In the genomic region with DNA sequence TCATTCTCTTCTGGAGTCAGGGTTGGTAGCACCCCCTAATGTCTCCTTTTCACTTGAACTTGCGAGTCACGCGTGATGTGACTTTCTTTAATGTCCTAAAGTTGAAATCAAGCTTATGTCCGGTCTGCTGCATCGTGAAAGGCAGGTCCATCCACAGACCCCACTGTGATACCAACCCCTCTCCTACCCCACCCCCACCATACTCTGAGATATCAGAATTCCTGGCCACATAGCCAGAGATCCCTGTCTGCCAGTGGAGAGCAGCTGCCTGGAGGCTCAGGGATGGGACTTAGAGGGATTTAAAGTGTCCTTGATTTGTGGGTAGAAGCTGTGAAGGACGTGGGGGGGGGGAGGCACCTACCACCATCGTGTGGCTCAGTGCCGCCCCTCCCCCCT, we compare ENCODE assay signal across 7 mouse cellular contexts. TPM values are rescaled to one million over a fixed set of nuclear protein-coding genes. Genes with fewer than 3 reads are reported as not detected.
DNase-seq lines count a peak whose midpoint lies in the region; ATAC-seq lines count a peak whose summit lies in the region.

Gene Susd3, minus strand, starts transcription at position 240 of the 396 bp plus-strand sequence.

- 13% methylated on average over 7 of the region's 8 CpGs for WGBS in lung, embryonic 16.5 days
- 22% methylated on average over 8 of the region's 8 CpGs for WGBS in forebrain, embryonic 14.5 days
- 12% methylated on average over 7 of the region's 8 CpGs for WGBS in liver, embryonic 16.5 days (ENCODE audit: insufficient replicate concordance)
- 24% methylated on average over 7 of the region's 8 CpGs for WGBS in stomach, embryonic 15.5 days

- ATAC-seq in lung, embryonic 16.5 days (ENCODE audit: low read depth) = no peak
- no peak for ATAC-seq in forebrain, embryonic 14.5 days
- no peak for ATAC-seq in liver, embryonic 16.5 days (ENCODE audit: low read depth)
- no peak for ATAC-seq in stomach, embryonic 15.5 days (ENCODE audit: insufficient read depth, low FRiP score, low read depth)

- H3K27me3 ChIP-seq in lung, embryonic 16.5 days (ENCODE audit: control insufficient read depth, insufficient read depth, low read depth, low read length) = peaks cover 22% of the 10 kb centered on the region
- H3K27me3 ChIP-seq in forebrain, embryonic 14.5 days (replicated peaks; ENCODE audit: control insufficient read depth, insufficient read depth, low read length) = peaks cover 21% of the 10 kb centered on the region
- H3K27me3 ChIP-seq in liver, embryonic 16.5 days (ENCODE audit: control insufficient read depth, insufficient read depth, low read depth, low read length) = peaks cover 21% of the 10 kb centered on the region
- peaks cover 22% of the 10 kb centered on the region for H3K27me3 ChIP-seq in stomach, embryonic 15.5 days (replicated peaks)

- no peaks in the 10 kb centered on the region for H3K36me3 ChIP-seq in lung, embryonic 16.5 days (ENCODE audit: control insufficient read depth, insufficient read depth, low read length)
- no peaks in the 10 kb centered on the region for H3K36me3 ChIP-seq in forebrain, embryonic 14.5 days (ENCODE audit: control insufficient read depth, insufficient read depth, low read length)
- H3K36me3 ChIP-seq in liver, embryonic 16.5 days (ENCODE audit: control insufficient read depth, insufficient read depth) = no peaks in the 10 kb centered on the region
- H3K36me3 ChIP-seq in stomach, embryonic 15.5 days = no peaks in the 10 kb centered on the region

- H3K4me3 ChIP-seq in lung, embryonic 16.5 days (ENCODE audit: low read length) = peak within 1 kb of the TSS; percentile 45
- peak within 1 kb of the TSS; percentile 30 for H3K4me3 ChIP-seq in forebrain, embryonic 14.5 days (ENCODE audit: low read depth, low read length)
- peak within 1 kb of the TSS; percentile 51 for H3K4me3 ChIP-seq in liver, embryonic 16.5 days (ENCODE audit: low read depth, low read length)
- H3K4me3 ChIP-seq in stomach, embryonic 15.5 days (replicated peaks) = peak within 1 kb of the TSS; percentile 44

- H3K4me2 ChIP-seq in lung, embryonic 16.5 days (ENCODE audit: low read depth, low read length) = peak within 1 kb of the TSS; percentile 82
- H3K4me2 ChIP-seq in forebrain, embryonic 14.5 days (ENCODE audit: low read length) = peak within 1 kb of the TSS; percentile 53
- peak within 1 kb of the TSS; percentile 65 for H3K4me2 ChIP-seq in liver, embryonic 16.5 days (ENCODE audit: low read depth, low read length)
- H3K4me2 ChIP-seq in stomach, embryonic 15.5 days = peak within 1 kb of the TSS; percentile 92

- no peak within 1 kb of the TSS for H3K27ac ChIP-seq in lung, embryonic 16.5 days (ENCODE audit: low read length)
- H3K27ac ChIP-seq in forebrain, embryonic 14.5 days (ENCODE audit: low read depth, low read length) = no peak within 1 kb of the TSS
- H3K27ac ChIP-seq in liver, embryonic 16.5 days (ENCODE audit: low read length) = no peak within 1 kb of the TSS
- H3K27ac ChIP-seq in stomach, embryonic 15.5 days = no peak within 1 kb of the TSS

- H3K4me1 ChIP-seq in lung, embryonic 16.5 days (replicated peaks; ENCODE audit: control insufficient read depth, insufficient read depth, low read length) = peaks cover 6% of the 10 kb centered on the region; the same call in 1 of the 2 replicates
- H3K4me1 ChIP-seq in forebrain, embryonic 14.5 days (ENCODE audit: control insufficient read depth, insufficient read depth, low read length) = peaks cover 6% of the 10 kb centered on the region; the same call in 1 of the 2 replicates
- peaks cover 8% of the 10 kb centered on the region for H3K4me1 ChIP-seq in liver, embryonic 16.5 days (ENCODE audit: control insufficient read depth, low read depth, low read length)
- peaks cover 9% of the 10 kb centered on the region for H3K4me1 ChIP-seq in stomach, embryonic 15.5 days

- H3K9ac ChIP-seq in lung, embryonic 16.5 days (ENCODE audit: low read length) = no peak within 1 kb of the TSS
- H3K9ac ChIP-seq in forebrain, embryonic 14.5 days (ENCODE audit: low read length) = peak within 1 kb of the TSS; percentile 41
- no peak within 1 kb of the TSS for H3K9ac ChIP-seq in liver, embryonic 16.5 days (ENCODE audit: low read depth, low read length)
- H3K9ac ChIP-seq in stomach, embryonic 15.5 days = no peak within 1 kb of the TSS

- intact Hi-C loops in left cerebral cortex, postnatal 36 days (cut with DNase I) = no loop called here

- DNase-seq in lung, postnatal 10 days = no peak
- DNase-seq in forebrain, embryonic 14.5 days (ENCODE audit: low spot score) = no peak
- DNase-seq in urinary bladder, postnatal 36 days (ENCODE audit: low spot score in 2 of 2) = no peak
- DNase-seq in left cerebral cortex, postnatal 36 days (ENCODE audit: low spot score in 2 of 2) = no peak

- no peaks in the 10 kb centered on the region for H3K9me3 ChIP-seq in lung, embryonic 16.5 days (ENCODE audit: control insufficient read depth, low read length)
- H3K9me3 ChIP-seq in forebrain, embryonic 14.5 days (replicated peaks; ENCODE audit: control insufficient read depth, low read length) = no peaks in the 10 kb centered on the region
- H3K9me3 ChIP-seq in liver, embryonic 16.5 days (replicated peaks; ENCODE audit: control insufficient read depth, low read length) = no peaks in the 10 kb centered on the region
- no peaks in the 10 kb centered on the region for H3K9me3 ChIP-seq in stomach, embryonic 15.5 days

RNA-seq across cellular contexts. Expression of gene Susd3, which starts in this region (rescaled TPM):
- polyA plus RNA-seq in lung, embryonic 16.5 days (2015; fragmentation: Nextera tagmentation; extraction: Ambion mirVana) = 1.6 and 2.2 TPM in 2 replicates
- 0.82 and 1.4 TPM in 2 replicates for polyA plus RNA-seq in forebrain, embryonic 14.5 days (2014; fragmentation: Nextera tagmentation; extraction: Ambion mirVana)
- 1.1 and 2.0 TPM in 2 replicates for polyA plus RNA-seq in liver, embryonic 16.5 days (2015; fragmentation: Nextera tagmentation; extraction: Ambion mirVana)
- 1.5 and 2.3 TPM in 2 replicates for polyA plus RNA-seq in stomach, embryonic 15.5 days (2015; fragmentation: Nextera tagmentation; extraction: Ambion mirVana)
- 1 to 10 TPM; 2.4 to 2.7 TPM for total RNA-seq in left cerebral cortex, postnatal 36 days (2021)
